Mouse (Mus musculus) neural tube, embryonic 14.5 days (tissue): ENCODE measurements at regions not wholly inside any gene's neighbourhood (a gene's known extent, or its start where the extent isn't known, plus 50 kb on each side); places are given as distances from the start of the nearest gene placed in this dataset.
"Not testable (repeated sequence)": the region's sequence is repeated elsewhere in the genome, so short reads cannot be mapped to it uniquely, and the experiment has no call there.

Experiments used
- ATAC-seq: fragments of 200-750 bp; cut with Nextera tagmentation; 2 replicates; pipeline ENCODE4 v1.8.0; 2017; ENCODE audit warnings: low read depth, mild to moderate bottlenecking, moderate TSS enrichment, moderate library complexity
- H3K27ac ChIP-seq: fragments of 300-500 bp; sonication (generic); 2 replicates; pipeline ENCODE4 v1.5.1; 2014; ENCODE audit warnings: low read depth, mild to moderate bottlenecking, control low read depth, low read length, moderate library complexity, mixed read lengths
- H3K27me3 ChIP-seq: fragments of 300-500 bp; sonication (generic); 2 replicates; pipeline ENCODE4 v1.6.1; 2014; ENCODE audit warnings: low read length; ENCODE audit not compliant: control insufficient read depth, insufficient read depth
- H3K36me3 ChIP-seq: fragments of 300-500 bp; sonication (generic); 2 replicates; pipeline ENCODE4 v1.6.1; 2014; ENCODE audit warnings: low read length, mixed read lengths; ENCODE audit not compliant: control insufficient read depth, insufficient read depth
- H3K4me1 ChIP-seq: fragments of 300-500 bp; sonication (generic); 2 replicates; pipeline ENCODE4 v1.6.1; 2014; ENCODE audit warnings: low read length; ENCODE audit not compliant: control insufficient read depth, insufficient read depth
- H3K4me2 ChIP-seq: fragments of 300-500 bp; sonication (generic); 2 replicates; pipeline ENCODE4 v1.6.1; 2014; ENCODE audit warnings: mild to moderate bottlenecking, low read depth, low read length, control low read depth
- H3K4me3 ChIP-seq: fragments of 300-500 bp; sonication (generic); 2 replicates; pipeline ENCODE4 v1.5.1; 2014; ENCODE audit warnings: low read depth, low read length, control low read depth, mixed read lengths
- H3K9ac ChIP-seq: fragments of 300-500 bp; sonication (generic); replicated peaks from 2 replicates; pipeline ENCODE4 v1.6.1; 2014; ENCODE audit warnings: low read depth, mild to moderate bottlenecking, control low read depth, low read length, mixed read lengths
- H3K9me3 ChIP-seq: fragments of 300-500 bp; sonication (generic); 2 replicates; pipeline ENCODE4 v1.6.1; 2016; ENCODE audit warnings: low read length; ENCODE audit not compliant: control insufficient read depth
- WGBS: fragments of 180-500 bp; shearing (Covaris S2); extraction: QIAGEN DNeasy Blood & Tissue Kit; methylation state at CpG from one replicate; pipeline ENCODE4 v1.1.7; 2014; 5-methylcytosine and 5-hydroxymethylcytosine counted together

DNA sequence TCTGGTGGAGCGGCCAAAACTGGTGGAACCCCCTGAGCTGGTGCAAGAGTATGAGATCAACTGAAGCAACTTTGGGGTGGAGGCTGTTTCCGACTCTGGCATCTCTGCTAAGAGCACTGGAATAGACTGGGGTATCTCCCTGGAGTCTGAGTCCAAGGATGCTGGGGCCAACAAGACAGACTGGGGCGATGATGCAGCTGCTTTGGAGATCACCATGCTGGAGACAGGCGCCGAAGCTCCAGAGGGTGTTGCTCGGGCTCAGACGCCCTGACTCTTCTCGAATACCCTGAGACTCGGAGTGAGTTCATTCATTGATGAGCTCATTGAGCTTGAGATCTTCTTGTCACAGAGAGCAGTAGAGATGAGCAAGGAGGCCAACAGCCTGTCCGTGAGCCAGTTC, 194.6 kb upstream of the Hsf2 start:
- no peak for ATAC-seq
- no peak overlapping the region for H3K9ac ChIP-seq
- H3K9me3 ChIP-seq, result no peaks in the 10 kb centered on the region
- H3K27ac ChIP-seq, result no peak overlapping the region
- H3K36me3 ChIP-seq, result no peaks in the 10 kb centered on the region
- WGBS, result 93% methylated on average over 10 of the region's 10 CpGs
- no peak overlapping the region for H3K4me3 ChIP-seq
- H3K27me3 ChIP-seq, result no peaks in the 10 kb centered on the region
- H3K4me2 ChIP-seq, result no peak overlapping the region
- H3K4me1 ChIP-seq, result no peaks in the 10 kb centered on the region

DNA sequence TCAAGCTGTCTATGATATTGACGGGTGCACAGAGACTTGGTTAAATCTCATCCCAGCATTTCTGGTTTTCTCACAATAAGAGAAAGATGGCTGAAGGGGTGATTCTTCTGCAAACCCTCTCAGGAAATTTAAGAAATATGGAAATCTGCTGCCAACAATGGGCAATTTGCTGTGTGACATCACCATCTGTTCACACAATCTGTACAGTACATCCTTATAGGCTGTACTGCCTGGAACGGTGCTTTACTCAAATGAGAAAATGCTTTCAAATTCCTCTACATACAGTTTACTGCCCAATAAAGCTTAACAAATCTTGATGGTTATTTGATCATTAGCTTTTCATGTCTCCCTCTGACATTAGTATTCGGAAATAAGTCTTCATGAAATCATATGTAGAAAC, 172.4 kb upstream of the Hsf2 start:
- H3K27me3 ChIP-seq, result no peaks in the 10 kb centered on the region
- no peak overlapping the region for H3K4me2 ChIP-seq
- H3K27ac ChIP-seq, result no peak overlapping the region
- ATAC-seq, result peak; percentile 88
- H3K4me1 ChIP-seq, result no peaks in the 10 kb centered on the region
- H3K9ac ChIP-seq, result no peak overlapping the region
- WGBS, result 60% methylated on average over 3 of the region's 3 CpGs
- no peak overlapping the region for H3K4me3 ChIP-seq
- H3K9me3 ChIP-seq, result no peaks in the 10 kb centered on the region
- no peaks in the 10 kb centered on the region for H3K36me3 ChIP-seq

DNA sequence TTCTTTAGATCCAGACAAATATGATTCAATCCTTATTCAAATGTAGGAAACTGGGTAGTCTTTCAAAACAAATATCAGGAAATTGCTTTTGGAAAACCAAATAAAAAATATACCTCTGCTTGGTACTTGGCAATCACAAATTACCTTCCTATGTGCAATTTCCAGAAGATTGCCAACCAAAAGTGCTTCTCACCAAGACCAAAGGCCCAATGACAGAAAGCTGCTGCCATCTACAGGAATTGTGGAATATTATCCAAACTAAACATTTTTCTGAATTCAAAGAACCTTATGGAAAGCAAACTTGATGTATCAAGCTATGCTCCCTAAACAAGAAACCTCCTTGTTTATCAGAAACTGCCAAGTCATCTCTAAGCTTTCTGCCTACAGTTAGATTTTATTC, 169.1 kb upstream of the Hsf2 start:
- no peak overlapping the region for H3K27ac ChIP-seq
- no peaks in the 10 kb centered on the region for H3K36me3 ChIP-seq
- H3K9ac ChIP-seq, result no peak overlapping the region
- no peaks in the 10 kb centered on the region for H3K4me1 ChIP-seq
- ATAC-seq, result no peak; the same call in 1 of the 2 replicates
- H3K4me2 ChIP-seq, result no peak overlapping the region
- H3K4me3 ChIP-seq, result no peak overlapping the region
- no peaks in the 10 kb centered on the region for H3K9me3 ChIP-seq
- H3K27me3 ChIP-seq, result no peaks in the 10 kb centered on the region

DNA sequence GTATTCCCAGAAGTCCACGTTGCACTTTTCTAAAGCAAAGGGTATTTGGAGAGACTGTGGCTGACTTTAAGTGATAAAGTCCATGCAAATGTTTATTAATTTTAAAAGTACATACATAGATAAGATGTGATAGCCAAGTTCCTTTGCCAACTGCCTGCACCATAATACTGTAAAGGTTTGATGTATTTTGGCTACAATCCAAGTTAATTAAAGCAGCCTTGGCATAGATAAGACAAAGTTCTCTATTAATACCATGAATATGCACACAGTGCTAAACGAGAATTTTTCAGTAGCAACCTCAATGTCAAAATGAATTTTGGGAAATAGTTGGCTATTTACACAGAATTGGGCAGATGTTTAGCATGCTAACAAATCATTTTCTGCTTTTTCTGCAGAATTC, 167.0 kb upstream of the Hsf2 start:
- 52% methylated on average over 2 of the region's 2 CpGs for WGBS
- no peak overlapping the region for H3K4me2 ChIP-seq
- H3K9me3 ChIP-seq, result no peaks in the 10 kb centered on the region
- no peak for ATAC-seq
- H3K36me3 ChIP-seq, result no peaks in the 10 kb centered on the region
- H3K27ac ChIP-seq, result no peak overlapping the region
- H3K4me3 ChIP-seq, result no peak overlapping the region
- H3K9ac ChIP-seq, result no peak overlapping the region
- H3K4me1 ChIP-seq, result no peaks in the 10 kb centered on the region
- H3K27me3 ChIP-seq, result no peaks in the 10 kb centered on the region

DNA sequence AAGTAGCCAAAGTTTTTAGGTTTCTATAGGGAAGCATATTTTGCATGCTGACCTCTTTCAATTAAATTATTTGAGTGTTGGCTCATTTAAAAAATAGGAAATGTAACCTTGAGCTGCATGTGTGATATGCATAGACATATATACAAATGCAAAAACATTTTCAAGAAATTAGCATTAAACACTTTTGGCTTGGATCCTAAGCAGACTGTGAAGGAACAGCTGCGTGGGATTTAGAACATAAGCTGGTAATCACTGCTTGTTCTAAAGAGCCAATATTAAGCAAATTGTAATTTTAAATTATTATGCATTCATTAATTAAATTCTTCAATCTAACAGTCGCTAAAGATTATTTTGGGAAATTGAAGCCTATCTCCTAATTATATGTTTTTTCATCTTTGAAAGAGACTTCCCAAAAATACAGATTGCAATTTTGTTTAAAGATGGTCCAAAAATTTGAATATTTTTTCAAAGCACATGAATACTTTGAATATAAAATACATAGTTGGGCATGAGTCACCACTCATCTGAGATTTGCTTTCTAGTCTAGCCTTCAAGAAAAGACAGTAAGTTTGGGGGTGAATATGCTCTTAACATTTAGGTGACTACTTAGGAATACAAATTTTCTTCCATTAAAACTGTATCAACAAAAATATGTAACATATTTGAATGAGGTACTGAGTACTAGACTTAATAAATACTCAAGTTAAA, 163.3 kb upstream of the Hsf2 start:
- H3K9me3 ChIP-seq, result no peaks in the 10 kb centered on the region
- H3K4me3 ChIP-seq, result no peak overlapping the region
- no peak overlapping the region for H3K4me2 ChIP-seq
- H3K4me1 ChIP-seq, result no peaks in the 10 kb centered on the region
- H3K9ac ChIP-seq, result no peak overlapping the region
- H3K27me3 ChIP-seq, result no peaks in the 10 kb centered on the region
- WGBS, result 83% methylated on average over 2 of the region's 2 CpGs
- no peak for ATAC-seq
- H3K36me3 ChIP-seq, result no peaks in the 10 kb centered on the region
- no peak overlapping the region for H3K27ac ChIP-seq

DNA sequence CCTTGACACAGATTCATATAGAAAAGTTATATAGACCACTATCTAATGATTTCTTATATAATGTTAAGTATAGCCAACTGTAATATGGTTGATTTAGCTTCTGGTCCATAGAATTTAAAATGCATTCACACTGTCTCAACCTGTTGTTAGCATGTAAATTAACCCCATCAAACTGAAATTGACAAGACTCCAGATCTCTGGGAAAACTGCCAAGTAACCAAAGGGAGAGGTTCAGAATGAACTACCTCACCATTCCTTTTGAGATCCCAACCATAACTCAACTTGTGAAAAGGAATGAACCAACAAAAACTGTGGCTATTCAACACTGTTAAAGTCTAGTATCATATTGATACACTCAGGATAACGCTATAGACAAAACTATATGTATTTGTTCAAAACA, 162.0 kb upstream of the Hsf2 start:
- WGBS, result 60% methylated on average over 1 of the region's 1 CpGs
- ATAC-seq, result no peak
- Histone ChIP-seq H3K4me3 (no peak overlapping the region), H3K9me3 (no peaks in the 10 kb centered on the region), H3K27ac (no peak overlapping the region), H3K9ac (no peak overlapping the region), H3K4me2 (no peak overlapping the region), H3K36me3 (no peaks in the 10 kb centered on the region), H3K27me3 (no peaks in the 10 kb centered on the region), H3K4me1 (no peaks in the 10 kb centered on the region)

DNA sequence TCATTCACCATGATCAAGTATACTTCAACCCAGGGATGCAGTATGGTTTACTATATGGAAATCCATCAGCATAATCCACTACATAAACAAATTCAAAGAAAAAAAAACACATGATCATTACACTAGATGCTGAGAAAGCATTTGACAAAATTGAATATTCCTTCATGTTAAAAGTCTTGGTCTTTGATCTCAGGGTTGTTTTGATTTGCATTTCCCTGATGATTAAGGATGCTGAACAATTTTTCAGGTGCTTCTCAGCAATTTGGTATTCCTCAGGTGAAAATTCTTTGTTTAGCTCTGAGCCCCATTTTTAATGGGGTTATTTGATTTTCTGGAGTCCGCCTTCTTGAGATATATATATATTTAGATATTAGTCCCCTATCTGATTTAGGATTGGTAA, 123.4 kb upstream of the Hsf2 start:
- not testable (repeated sequence) for H3K4me1 ChIP-seq, H3K27ac ChIP-seq, H3K4me3 ChIP-seq, H3K36me3 ChIP-seq, H3K9me3 ChIP-seq, H3K27me3 ChIP-seq, ATAC-seq, H3K4me2 ChIP-seq, H3K9ac ChIP-seq
- WGBS, result 97% methylated on average over 1 of the region's 1 CpGs
